Mouse (Mus musculus): ENCODE measurements around the gene Idh3a.

GRCm38 (mm10) chr9:54544212-54544953 is 41.8 kb upstream of the Idh3a start:
- TF ChIP-seq CTCF (IDR thresholded peaks at IDR 0.05; ENCODE audit: low read depth, low read length) (no peak), POLR2A (IDR thresholded peaks at IDR 0.05; ENCODE audit: extremely low read depth, insufficient read depth, low read length) (no peak)
